Mouse (Mus musculus) yolk sac, embryonic 10.5 days (tissue): ENCODE results near the gene Ptprd.

Experiments
- DNase-seq: peaks from one replicate; pipeline ENCODE4 v3.0.0-alpha.2; 2017; ENCODE audit warnings: low spot score

The Ptprd gene

DNA sequence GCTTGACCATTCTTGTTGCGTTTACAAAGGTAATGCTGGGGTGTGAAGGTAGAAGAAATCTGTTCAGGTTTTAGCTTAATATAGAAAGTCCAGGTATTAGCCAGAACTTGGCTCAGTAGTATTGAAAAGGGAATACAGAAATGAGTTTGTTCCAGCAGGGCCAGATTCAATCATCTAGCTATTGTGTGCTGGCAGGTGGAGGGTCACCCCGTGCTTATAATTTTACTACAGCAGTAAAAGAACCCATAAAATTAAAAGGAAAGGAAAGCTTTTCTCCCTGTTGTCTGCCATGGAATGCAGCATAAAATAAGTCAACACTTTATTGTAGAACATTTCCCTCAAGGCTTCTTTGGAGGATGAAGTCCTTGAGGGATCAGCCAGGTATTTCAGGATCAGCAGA lies 1558.8 kb downstream of the Ptprd start:
- no peak for DNase-seq

DNA sequence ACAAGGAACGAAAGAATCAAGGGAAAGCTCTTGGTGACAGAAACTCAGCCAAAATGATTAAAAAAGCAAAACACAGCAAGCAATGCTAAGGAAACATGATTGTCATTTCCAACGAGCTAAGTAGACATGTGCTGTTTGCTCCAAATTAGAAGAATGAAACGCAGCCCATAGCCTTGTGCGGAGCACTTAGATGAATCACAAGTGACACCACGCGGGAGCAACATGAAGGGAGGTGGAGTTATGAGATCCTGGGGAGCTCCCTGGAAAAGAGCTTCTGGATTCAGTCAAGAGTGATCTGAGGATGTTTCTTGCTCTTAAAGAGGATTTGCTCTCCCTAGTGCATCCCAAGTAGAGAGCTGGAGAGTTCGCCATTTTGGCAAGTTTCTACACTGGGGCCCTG lies 1590.0 kb downstream of the Ptprd start:
- no peak for DNase-seq

DNA sequence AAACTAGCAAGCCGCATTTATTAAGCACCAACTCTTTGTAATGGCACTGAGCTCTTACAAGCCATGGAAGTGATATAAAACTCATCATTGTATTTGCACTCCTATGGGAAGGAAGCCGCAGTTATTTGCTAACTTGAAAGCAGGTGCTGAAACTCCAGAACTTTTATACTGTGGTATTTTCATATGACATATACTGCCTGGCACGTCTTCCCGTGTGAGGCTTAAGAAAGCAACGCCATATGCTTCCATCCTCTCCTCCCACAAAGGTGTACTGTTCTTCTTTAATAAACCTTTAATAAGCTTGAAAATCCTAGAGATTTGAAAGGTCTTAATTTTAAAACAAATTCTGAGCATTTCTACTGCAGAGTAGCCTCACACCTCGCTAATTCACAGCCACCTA lies 1595.1 kb downstream of the Ptprd start:
- DNase-seq = no peak

DNA sequence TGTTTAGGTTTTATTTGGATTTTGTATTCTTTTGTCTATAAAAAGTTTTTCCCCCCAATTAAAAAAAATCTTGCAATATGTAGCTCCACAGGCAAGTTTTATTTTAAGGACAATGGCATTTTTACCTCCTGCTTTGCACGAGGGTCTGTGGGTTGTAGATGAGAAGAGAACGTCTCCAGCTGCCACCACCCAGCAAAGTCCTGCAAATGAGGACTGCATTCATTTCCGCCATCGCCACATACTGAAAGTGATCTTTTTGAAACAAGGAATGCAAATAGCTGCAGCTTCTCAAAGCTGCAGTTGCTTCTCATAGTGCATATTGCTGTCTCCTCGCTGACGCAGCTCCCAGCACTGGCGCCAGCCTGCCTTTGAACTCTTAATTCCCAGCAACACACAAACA lies 1603.5 kb downstream of the Ptprd start:
- no peak for DNase-seq

DNA sequence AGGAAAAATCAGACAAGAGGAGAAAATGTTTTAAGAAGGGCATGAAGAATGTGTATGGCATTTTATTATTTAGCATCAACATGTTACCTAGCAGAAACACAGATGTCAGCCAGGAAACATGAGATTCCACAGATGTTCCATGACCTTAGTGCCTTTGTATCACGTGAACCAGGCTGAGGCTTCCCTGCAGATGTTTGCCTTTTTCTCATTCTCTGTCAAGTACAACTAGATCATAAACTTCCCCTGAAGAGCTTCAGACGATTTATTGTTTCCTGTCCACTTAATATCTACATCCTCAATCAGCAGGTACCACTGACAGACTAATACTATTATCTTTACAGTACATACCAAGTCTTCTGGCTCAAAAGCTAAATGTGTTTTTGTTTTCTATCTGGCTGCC lies 1605.0 kb downstream of the Ptprd start:
- no peak for DNase-seq

DNA sequence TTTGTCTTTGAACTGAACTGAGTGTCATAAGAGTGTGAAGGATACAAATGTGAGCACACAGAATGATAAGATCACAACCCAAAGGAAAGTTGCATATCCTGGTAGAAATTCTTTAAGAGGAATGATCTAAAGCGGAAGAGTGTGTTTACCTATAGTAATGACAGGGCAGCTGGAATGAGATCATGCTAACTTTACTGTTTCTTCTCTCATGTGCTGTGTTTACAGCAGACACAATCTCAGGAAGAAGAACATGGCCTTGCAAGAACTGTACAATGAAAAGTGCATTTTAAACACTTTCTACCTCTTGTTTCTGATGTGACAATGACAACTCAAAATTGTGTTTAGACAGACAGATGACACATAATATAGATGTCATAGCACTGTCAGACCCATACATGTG lies 1621.0 kb downstream of the Ptprd start:
- no peak for DNase-seq

DNA sequence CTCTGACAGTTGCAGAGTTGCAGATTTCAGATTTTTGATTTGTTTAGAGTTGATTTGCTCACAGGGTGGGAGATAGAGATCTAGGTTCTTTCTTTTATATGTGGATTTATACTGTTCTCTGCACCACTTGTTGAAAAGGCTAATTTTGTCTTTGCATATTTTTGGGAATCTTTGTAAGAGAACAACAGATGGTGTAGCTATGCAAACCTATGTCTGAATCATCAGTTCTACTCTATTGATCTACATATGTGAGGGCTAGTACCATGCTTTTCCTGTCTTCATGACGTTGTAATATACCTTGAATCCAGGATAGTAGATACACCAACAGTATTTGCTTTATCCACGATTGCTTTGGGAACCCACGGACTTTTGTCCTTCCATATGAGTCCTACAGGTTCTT lies 1628.7 kb downstream of the Ptprd start:
- DNase-seq = no peak

DNA sequence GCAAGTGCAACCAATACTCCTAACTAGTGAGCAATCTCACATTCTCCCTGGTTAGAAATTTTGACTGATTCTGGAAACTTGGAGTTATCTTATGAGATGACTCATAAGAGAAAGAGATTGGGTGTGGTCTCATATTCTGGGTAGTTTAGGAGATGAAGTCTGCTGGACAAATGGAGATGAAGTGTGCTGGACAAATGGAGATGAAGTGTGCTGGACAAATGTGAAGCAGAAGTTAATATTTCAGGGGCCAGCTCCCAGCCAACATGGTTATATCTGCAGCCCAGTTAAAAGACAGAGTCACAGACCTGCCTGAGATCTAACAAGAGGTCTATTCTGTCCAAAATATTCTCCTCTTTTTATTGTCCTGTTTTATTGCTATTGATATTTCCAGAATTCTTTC lies 1645.8 kb downstream of the Ptprd start:
- no peak for DNase-seq

DNA sequence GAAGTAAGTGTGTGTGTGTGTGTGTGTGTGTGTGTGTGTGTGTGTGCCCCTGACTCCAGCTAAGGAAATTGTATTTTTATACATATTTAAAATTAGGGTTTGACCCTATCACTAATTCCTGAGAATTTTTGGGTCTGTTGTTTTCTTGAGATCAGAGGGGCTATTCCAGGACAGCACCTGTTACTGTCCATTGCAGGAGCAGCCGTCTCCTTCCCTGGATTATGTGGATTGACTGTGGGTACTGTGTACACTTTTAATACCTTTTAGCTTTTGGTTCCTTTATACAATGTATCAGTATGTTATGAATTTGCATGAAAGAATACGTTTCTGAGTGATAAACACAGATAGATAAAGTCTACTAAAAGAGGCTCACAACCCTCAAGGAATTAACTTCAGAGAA lies 1670.0 kb downstream of the Ptprd start:
- DNase-seq = no peak

DNA sequence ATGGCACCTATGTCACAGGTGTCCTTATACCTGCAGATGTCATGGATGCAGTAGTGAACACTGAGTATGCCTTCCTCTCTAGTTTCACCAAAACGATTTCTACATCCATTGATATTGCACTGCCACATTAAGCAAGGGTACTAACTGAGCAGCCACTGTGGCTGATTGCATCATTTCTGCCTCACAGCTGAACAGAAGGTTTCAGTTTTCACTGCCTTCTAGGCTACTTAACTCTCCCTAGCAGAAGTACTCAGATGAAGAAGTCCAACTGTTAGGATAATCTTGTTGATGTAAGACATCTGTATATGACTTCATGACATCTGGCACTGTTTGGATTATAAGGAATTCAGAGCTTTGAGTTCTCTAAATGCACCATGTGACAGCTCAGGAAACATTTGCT lies 1678.8 kb downstream of the Ptprd start:
- no peak for DNase-seq

DNA sequence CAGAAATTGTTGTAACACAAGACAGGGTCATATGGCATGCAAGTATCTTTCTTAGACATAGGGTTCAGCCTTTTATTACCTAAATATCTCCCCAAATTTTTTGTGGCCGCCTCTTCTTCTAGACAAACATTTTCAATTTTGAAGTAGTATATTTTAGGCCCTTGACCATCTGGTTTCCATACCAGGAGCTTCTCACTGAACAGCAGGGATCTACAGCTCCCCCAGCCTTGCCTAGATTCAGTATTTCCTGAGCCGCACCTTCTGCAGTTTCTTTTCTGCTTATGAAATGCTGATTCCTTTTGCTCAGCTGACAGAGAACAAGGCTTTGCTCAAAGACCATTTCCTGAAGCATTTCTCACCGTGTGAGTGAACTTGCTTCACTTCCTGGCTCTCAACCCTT lies 1686.5 kb downstream of the Ptprd start:
- DNase-seq = no peak

DNA sequence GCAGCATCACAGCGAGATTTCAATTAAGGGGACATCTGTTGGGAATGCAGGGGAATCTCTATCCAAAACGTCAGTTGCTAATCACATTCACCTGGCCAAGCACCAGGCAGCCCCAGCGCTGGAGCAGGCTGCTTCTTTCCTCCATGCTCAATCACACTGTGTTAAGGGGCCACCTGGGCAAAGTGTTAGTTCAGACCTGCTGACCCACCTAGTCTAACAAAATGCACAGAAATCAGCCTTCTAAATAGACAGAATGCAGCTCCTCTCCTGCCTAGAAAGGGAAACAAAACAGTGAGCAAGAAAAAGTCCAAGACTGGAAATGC lies 1708.5 kb downstream of the Ptprd start:
- no peak for DNase-seq

DNA sequence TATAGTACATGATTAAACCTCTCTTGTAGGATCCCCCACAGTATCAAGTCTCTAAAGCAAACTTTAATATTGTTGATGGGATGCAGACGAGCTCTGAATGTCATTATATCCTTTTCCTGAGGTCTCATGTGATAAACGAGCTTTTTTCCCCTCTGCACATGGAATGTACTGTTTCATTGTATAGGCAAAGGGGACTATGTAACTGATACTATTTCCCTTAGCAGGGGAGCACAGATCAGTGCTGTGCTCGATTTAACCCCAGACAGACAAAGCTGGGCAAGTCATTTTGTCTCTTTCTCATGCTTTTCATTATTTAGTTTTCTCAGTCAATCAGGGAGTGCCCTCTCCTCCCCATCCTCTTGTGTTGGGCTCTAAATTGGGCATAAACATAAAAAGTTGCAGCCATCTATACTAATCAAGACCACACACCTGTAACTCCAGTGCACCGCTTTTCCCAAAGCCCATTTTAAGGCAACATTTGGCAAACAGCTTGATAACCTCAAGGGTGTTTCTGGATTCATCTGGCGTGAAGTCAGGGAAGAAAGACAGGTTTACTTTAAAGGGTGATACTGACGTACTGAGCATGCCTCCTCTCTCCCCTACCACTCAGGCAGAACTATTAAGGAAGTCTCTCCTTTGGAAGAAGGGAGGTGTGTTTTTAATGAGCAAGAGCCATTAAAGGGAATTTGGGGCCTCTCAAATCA lies 1709.0 kb downstream of the Ptprd start:
- no peak for DNase-seq

DNA sequence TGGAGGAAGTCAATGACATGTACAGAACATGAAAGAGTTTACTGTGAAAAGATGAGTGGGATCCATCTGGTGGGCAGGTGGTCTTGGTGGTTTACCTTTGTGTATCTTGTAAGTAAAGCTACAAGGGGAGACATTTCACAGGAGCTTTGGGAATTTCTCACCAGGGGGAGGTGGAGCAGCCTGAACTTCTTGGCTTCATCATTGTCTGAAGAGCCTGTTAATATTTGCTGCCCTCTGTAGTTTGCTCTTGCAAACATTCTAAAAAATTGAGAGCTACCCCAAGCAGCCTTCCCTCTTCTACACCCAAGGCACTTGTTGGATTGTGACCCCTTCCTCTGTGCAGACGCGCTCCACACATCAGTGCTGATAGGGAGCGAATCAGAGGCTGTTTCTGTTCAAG lies 1725.9 kb downstream of the Ptprd start:
- DNase-seq = no peak

DNA sequence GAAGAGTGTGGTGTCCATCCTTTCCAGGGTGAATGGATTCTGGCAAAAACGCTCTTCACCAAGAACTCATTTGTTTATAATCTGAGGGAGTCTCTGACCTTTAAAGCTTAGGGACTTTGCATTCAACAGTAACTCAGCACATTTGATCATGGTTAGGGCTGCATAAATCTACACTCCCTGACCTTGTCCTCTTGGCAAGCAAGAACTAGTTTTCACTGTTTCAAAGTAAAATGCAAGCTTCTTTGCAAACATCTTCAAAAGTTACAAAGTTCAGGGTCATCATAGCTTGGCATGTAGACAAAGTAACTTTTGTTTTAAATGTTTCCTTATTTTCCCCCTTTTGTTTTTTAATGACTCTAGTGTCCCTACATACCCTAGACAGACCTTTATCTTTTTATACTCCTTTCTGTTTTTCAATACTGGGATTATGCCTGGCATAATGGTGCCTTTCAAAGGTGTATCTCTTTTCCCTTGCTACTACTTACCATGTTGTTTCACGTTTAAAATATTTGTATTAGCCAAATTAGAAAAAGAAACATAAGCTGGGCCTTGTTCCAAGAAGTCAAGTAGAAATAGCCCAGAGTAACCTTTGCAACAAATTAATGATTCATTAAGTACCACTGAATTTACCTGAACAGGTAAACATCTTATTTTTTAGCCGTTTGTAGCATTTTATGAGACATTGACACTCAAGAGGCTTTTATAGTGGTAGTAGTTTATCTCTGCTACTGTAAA lies 1743.2 kb downstream of the Ptprd start:
- no peak for DNase-seq

DNA sequence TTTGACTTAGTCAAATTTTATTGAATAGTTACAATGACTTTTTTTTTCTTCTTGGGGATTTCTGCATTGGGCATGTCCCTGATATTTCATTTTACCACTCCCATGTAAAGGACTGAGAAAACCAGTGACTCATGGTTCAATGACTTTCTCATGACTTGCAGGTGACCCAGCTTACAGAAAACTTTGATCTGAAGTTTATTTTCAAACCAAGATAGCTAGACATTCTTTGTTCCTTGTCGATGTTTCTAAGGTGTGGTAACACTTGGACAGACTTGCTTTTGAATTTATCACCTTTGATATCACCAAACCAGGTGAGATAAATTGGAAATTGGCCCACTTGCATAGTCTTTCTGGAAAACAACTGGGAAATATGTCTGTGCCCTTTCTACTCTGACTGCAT lies 1747.1 kb downstream of the Ptprd start:
- no peak for DNase-seq

DNA sequence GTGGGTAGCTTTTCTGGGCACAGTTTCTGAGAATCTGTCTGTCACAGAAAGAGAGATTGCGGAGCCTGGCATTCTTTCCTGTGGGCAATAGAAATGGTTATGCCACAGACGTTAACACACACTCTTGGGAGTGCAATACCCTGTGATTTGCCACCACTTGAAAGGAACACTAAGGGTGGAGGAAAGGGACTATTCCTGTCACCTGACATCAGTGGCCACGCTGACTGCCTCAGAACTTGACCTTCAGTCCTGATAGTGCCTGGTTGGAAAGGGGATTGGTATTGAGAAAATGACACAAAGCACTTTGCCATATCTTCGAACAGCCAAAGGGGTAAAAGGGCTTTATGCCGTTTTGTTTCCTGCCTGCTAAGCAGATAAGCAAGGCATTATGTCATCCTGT lies 1750.4 kb downstream of the Ptprd start:
- no peak for DNase-seq

DNA sequence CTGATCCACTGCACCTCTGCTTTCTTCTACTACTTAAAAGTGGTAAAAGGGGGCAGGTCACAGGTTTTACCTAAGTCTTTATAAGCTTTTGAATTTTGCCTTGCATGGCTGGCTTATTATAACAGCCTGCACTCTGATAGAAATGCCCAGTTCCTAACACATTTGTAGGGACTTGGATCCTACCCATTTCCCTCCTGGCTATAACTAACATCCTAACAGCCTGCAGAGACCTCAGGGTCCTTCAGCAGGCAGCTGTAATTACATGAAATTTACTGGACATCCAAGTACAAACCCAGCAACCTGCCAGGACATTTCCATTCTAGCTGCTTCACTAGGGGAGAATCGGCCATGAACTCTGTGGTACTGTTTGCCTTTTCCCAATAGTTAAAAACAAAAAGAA lies 1751.2 kb downstream of the Ptprd start:
- no peak for DNase-seq

DNA sequence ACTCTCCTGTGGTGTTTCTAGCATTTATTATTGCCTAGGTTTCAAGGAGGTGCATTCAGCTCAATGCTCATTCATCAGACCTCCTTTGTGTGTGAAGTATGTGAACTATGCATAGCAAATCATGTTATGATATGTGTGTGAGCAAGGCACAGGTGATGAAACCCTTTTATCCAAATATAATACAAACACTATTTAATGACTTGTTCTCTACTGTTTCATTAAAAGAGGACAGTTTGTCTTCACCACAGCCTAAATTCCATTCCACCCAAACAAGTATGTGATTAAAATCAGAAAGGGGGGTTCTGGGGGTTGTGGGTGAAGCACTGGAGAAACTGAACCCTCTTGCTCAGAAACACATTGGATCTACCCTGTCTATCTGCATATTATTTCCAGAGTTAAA lies 1752.1 kb downstream of the Ptprd start:
- no peak for DNase-seq

DNA sequence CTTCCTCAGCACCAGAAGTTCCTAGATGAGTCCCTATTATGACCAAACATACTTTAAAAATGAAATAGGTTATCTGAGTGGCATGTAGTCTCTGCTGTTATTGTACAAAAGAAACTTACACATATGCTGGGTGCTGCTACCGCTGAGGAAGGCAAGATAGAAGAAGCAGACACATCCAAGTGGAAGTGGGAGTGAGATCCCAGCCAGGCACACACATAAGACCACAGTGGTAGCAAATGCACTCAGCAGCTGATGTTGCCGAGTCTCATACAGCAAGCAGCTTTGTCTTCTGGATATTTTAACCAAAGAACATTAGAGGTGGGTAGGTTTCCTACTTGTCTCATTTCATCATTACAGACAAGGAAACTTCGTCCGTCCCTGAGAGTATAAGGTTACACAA lies 1759.5 kb downstream of the Ptprd start:
- no peak for DNase-seq

DNA sequence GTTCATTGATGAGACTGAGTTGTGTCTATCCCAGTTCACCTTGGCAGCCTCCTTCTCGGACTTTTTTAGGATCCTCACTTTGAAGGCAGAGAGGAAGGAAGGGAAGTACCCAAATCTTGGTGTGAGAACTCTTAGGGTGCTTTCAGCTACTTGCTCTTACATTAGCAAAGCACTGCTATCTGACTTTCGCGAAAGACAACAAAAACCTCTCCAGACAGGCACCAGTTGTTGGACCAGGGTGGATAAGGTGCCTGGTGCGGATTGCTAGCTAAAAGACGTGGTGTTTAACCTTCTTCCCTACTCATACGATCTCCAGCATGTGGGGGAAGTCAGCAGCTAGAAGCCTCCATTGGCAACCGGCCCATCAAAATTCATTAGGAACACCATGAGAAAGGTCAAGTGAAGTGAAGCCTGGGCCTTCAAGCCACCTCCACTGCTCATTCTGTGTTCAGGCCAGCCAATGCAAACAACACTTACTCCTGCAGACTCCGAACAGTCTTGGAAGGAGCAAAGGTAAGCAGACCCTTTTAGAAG lies 1760.7 kb downstream of the Ptprd start:
- no peak for DNase-seq

DNA sequence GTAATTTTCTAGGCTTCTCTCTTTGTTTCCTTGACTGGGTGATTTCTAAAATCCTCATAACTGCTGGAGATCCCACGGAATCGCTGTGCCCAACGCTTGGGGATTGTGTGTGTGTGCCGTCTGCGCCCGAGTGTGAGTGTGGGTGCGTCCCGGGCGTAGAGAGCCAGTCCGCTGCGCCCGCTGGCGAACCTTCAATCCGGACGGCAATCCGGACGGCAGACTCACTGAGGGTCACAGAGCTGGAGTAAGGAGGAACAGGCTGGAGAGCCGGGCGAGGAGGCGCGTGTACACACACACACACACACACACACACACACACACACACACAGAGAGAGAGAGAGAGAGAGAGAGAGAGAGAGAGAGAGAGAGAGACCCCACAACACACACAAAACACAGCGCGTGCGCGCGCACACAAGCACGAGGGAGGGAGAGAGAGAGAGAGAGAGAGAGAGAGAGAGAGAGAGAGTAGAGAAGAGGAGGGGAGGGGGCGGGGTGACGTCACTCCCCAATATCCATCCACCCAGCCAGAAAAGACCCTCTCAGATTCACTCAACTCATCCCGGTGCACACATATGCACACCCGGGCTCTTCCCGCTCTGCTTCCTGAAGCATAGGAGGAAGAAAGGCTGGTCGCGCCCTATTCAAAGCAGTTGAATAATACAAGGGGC lies 1761.3 kb downstream of the Ptprd start:
- DNase-seq = peak; percentile 58
